Mouse (Mus musculus): ENCODE data around the gene Olfr243. TPM values are rescaled to one million over a fixed set of nuclear protein-coding genes. Genes with fewer than 3 reads are reported as not detected.
"Not testable (repeated sequence)": the region's sequence is repeated elsewhere in the genome, so short reads cannot be mapped to it uniquely, and the experiment has no call there.

Olfr243 gene
- total RNA-seq (2021): not detected
- long read RNA-seq, experiment 1: 0 reads
- long read RNA-seq, experiment 2: 0 reads

- no peak for DNase-seq (ENCODE audit: low spot score in 2 of 2)
These were observed at the start of gene Olfr243 for GRCm38 (mm10) chr7:103714371-103714770. Gene Olfr243 (plus strand): TSS chr7:103714671.

- DNase-seq (ENCODE audit: low spot score in 2 of 2): no peak
These were observed 43.4 kb upstream of the Olfr243 start, which contains the start of gene Olfr624 for GRCm38 (mm10) chr7:103671091-103671490. Gene Olfr624 (minus strand): TSS chr7:103671191.

- DNase-seq (ENCODE audit: low spot score in 2 of 2): no peak
These were observed 32.1 kb upstream of the Olfr243 start, which contains the start of gene Olfr625-ps1 for GRCm38 (mm10) chr7:103682420-103682819. Gene Olfr625-ps1 (plus strand): TSS chr7:103682720.

- DNase-seq (ENCODE audit: low spot score in 2 of 2): no peak
These were observed 15.0 kb upstream of the Olfr243 start for GRCm38 (mm10) chr7:103699469-103699868.

- DNase-seq (ENCODE audit: low spot score in 2 of 2): no peak
These were observed 2.4 kb upstream of the Olfr243 start for GRCm38 (mm10) chr7:103712024-103712423.

- not testable (repeated sequence) for DNase-seq (ENCODE audit: low spot score in 2 of 2)
These were observed 1.9 kb downstream of the Olfr243 start for GRCm38 (mm10) chr7:103716398-103716797.

GRCm38 (mm10) chr7:103730074-103730473 is 15.6 kb downstream of the Olfr243 start, which contains the start of gene Olfr628:
Gene Olfr628 (plus strand): TSS chr7:103730374.
- no peak for DNase-seq (ENCODE audit: low spot score in 2 of 2)

GRCm38 (mm10) chr7:103744843-103745242 is 30.4 kb downstream of the Olfr243 start, which contains the start of gene Olfr629:
Gene Olfr629 (minus strand): TSS chr7:103744943.
- no peak for DNase-seq (ENCODE audit: low spot score in 2 of 2)

- no peak for DNase-seq (ENCODE audit: low spot score in 2 of 2)
These were observed 42.8 kb downstream of the Olfr243 start, which contains the start of gene Olfr630 for GRCm38 (mm10) chr7:103757233-103757632. Gene Olfr630 (minus strand): TSS chr7:103757333.

- DNase-seq (ENCODE audit: low spot score in 2 of 2): not testable (repeated sequence)
These were observed 47.7 kb downstream of the Olfr243 start for GRCm38 (mm10) chr7:103762212-103762611.

GRCm38 (mm10) chr7:103767687-103768086 is 53.2 kb downstream of the Olfr243 start:
- not testable (repeated sequence) for DNase-seq (ENCODE audit: low spot score in 2 of 2)

Other genes starting within 250 kb of the Olfr243 start
- not detected for gene Olfr608, start 244.8 kb upstream of the Olfr243 start, total RNA-seq (2021)
- not detected for gene Olfr609, start 216.6 kb upstream of the Olfr243 start, total RNA-seq (2021)
- not detected for gene Olfr610, start 202.5 kb upstream of the Olfr243 start, total RNA-seq (2021)
- gene Olfr611, start 193.8 kb upstream of the Olfr243 start, total RNA-seq (2021): not detected
- gene Olfr612, start 172.0 kb upstream of the Olfr243 start, total RNA-seq (2021): not detected
- gene Olfr613, start 166.6 kb upstream of the Olfr243 start, total RNA-seq (2021): not detected
- not detected for gene Olfr615, start 158.6 kb upstream of the Olfr243 start, total RNA-seq (2021)
- not detected for gene Olfr616, start 145.5 kb upstream of the Olfr243 start, total RNA-seq (2021)
- not detected for gene Olfr617, start 141.6 kb upstream of the Olfr243 start, total RNA-seq (2021)
- gene Olfr618, start 124.6 kb upstream of the Olfr243 start, total RNA-seq (2021): not detected
- gene Olfr619, start 114.1 kb upstream of the Olfr243 start, total RNA-seq (2021): not detected
- not detected for gene Olfr620, start 102.1 kb upstream of the Olfr243 start, total RNA-seq (2021)
- not detected for gene Olfr622, start 72.0 kb upstream of the Olfr243 start, total RNA-seq (2021)
- not detected for gene Olfr623, start 51.0 kb upstream of the Olfr243 start, total RNA-seq (2021)
- gene Olfr624, start 43.5 kb upstream of the Olfr243 start, total RNA-seq (2021): not detected
- gene Olfr625-ps1, start 32.0 kb upstream of the Olfr243 start, total RNA-seq (2021): not detected
- gene Olfr628, start 15.7 kb downstream of the Olfr243 start, total RNA-seq (2021): not detected
- gene Olfr629, start 30.3 kb downstream of the Olfr243 start, total RNA-seq (2021): not detected
- not detected for gene Olfr630, start 42.7 kb downstream of the Olfr243 start, total RNA-seq (2021)
- not detected for gene Olfr69, start 56.9 kb downstream of the Olfr243 start, total RNA-seq (2021)
- not detected for gene Olfr68, start 65.0 kb downstream of the Olfr243 start, total RNA-seq (2021)
- gene Olfr67, start 77.2 kb downstream of the Olfr243 start, total RNA-seq (2021): not detected
- 100 to 1,000 TPM; 185 to 588 TPM for gene Hbb-bt, start 99.3 kb downstream of the Olfr243 start, total RNA-seq (2021)
- 1,000 to 10,000 TPM; 1,754 to 4,577 TPM for gene Hbb-bs, start 113.4 kb downstream of the Olfr243 start, total RNA-seq (2021)
- not detected for gene Hbb-bh2, start 125.8 kb downstream of the Olfr243 start, total RNA-seq (2021)
- not detected for gene Hbb-bh1, start 128.5 kb downstream of the Olfr243 start, total RNA-seq (2021)
- gene Hbb-y, start 138.5 kb downstream of the Olfr243 start, total RNA-seq (2021): not detected
- gene Olfr66, start 171.6 kb downstream of the Olfr243 start, total RNA-seq (2021): not detected
- gene Olfr64, start 179.8 kb downstream of the Olfr243 start, total RNA-seq (2021): not detected
- not detected for gene Olfr65, start 188.8 kb downstream of the Olfr243 start, total RNA-seq (2021)
- gene Olfr631, start 214.2 kb downstream of the Olfr243 start, total RNA-seq (2021): not detected
- not detected for gene Olfr632, start 219.7 kb downstream of the Olfr243 start, total RNA-seq (2021)
- gene Olfr633, start 229.8 kb downstream of the Olfr243 start, total RNA-seq (2021): not detected